Mouse (Mus musculus) midbrain, embryonic 16.5 days (tissue): ENCODE data around the gene Kcnma1. TPM values are rescaled to one million over a fixed set of nuclear protein-coding genes. Genes with fewer than 3 reads are reported as not detected.

ENCODE experiments used
- ATAC-seq: fragments of 200-750 bp; cut with Nextera tagmentation; 2 replicates; pipeline ENCODE4 v1.8.0; 2017; ENCODE audit warnings: moderate TSS enrichment
- H3K27ac ChIP-seq: fragments of 300-500 bp; sonication (generic); 2 replicates; pipeline ENCODE4 v1.5.1; 2014; ENCODE audit warnings: mild to moderate bottlenecking, low read length, mixed read lengths
- H3K27me3 ChIP-seq: fragments of 300-500 bp; sonication (generic); 2 replicates; pipeline ENCODE4 v1.6.1; 2014; ENCODE audit warnings: low read depth, low read length, mixed read lengths; ENCODE audit not compliant: control insufficient read depth, insufficient read depth
- H3K36me3 ChIP-seq: fragments of 300-500 bp; sonication (generic); 2 replicates; pipeline ENCODE4 v1.6.1; 2014; ENCODE audit warnings: mild to moderate bottlenecking, low read length, moderate library complexity, mixed read lengths; ENCODE audit not compliant: control insufficient read depth, insufficient read depth
- H3K4me1 ChIP-seq: fragments of 300-500 bp; sonication (generic); 2 replicates; pipeline ENCODE4 v1.6.1; 2014; ENCODE audit warnings: mild to moderate bottlenecking, low read length, mixed read lengths; ENCODE audit not compliant: control insufficient read depth, insufficient read depth
- H3K4me2 ChIP-seq: fragments of 300-500 bp; sonication (generic); 2 replicates; pipeline ENCODE4 v1.6.1; 2014; ENCODE audit warnings: mild to moderate bottlenecking, low read length, mixed read lengths
- H3K4me3 ChIP-seq: fragments of 300-500 bp; sonication (generic); 2 replicates; pipeline ENCODE4 v1.5.1; 2014; ENCODE audit warnings: low read depth, mild to moderate bottlenecking, low read length, moderate library complexity, mixed read lengths
- H3K9ac ChIP-seq: fragments of 300-500 bp; sonication (generic); 2 replicates; pipeline ENCODE4 v1.6.1; 2014; ENCODE audit warnings: low read depth, low read length, mixed read lengths
- H3K9me3 ChIP-seq: fragments of 300-500 bp; sonication (generic); replicated peaks from 2 replicates; pipeline ENCODE4 v1.6.1; 2014; ENCODE audit warnings: mild to moderate bottlenecking, low read length, mixed read lengths; ENCODE audit not compliant: control insufficient read depth, poor library complexity, severe bottlenecking
- WGBS: fragments of 180-500 bp; shearing (Covaris S2); extraction: QIAGEN DNeasy Blood & Tissue Kit; methylation state at CpG from one replicate; pipeline ENCODE4 v1.1.7; 2014; 5-methylcytosine and 5-hydroxymethylcytosine counted together
- polyA plus RNA-seq: library from polyadenylated mRNA; unstranded; fragments of >200 nt; fragmentation: Nextera tagmentation; extraction: Ambion mirVana; gene quantifications from 2 replicates; pipeline ENCODE4 v1.2.1, GENCODE M21; 2015

Kcnma1 gene
- polyA plus RNA-seq, 1 experiment from 2014 or later: 18.4 TPM

DNA sequence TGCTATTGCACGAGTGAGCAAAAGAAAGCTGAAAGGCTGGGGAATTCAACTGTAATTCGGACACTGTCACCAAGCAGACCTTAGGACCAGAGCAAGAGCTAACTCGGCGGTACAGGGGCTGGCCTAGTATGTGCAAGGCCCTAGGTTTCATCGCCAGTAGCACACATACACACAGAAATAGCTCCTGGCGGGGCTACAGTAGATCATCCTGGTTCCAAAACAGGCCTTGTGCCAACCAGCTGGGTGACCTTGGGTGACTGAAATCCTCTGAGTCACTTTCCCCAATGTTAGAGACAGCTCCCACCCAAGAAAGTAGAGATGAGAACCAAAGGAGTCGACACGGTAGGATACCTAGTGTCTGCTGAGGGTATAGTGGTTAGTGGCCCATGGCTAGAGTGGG, 72.2 kb downstream of the Kcnma1 start:
- WGBS: 93% methylated on average over 8 of the region's 8 CpGs
- no peaks in the 10 kb centered on the region for H3K36me3 ChIP-seq
- no peak overlapping the region for H3K9ac ChIP-seq
- H3K4me3 ChIP-seq: no peak overlapping the region
- H3K27ac ChIP-seq: no peak overlapping the region
- no peaks in the 10 kb centered on the region for H3K9me3 ChIP-seq
- no peaks in the 10 kb centered on the region for H3K27me3 ChIP-seq
- ATAC-seq: no peak
- H3K4me1 ChIP-seq: no peaks in the 10 kb centered on the region
- H3K4me2 ChIP-seq: no peak overlapping the region

DNA sequence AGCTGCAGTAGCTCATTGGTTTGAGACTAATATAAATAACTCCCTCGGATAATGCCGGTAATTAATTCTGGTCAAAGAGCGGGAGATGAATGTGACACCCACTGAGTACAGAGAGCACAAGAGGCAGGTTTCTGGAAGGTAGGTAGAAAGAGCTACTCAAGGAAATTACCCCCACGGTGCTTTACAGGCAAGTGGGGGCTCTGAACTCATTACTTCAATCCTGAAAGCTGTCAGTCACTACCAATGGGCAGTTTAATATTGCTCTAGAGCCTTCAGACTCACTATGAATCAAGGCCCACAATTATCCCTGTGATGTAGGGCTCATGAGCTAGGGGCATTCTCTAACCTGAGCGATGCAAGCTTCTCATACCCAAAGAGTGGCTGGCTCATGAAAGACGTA, 79.3 kb downstream of the Kcnma1 start:
- Histone ChIP-seq H3K4me3 (no peak overlapping the region), H3K27ac (no peak overlapping the region), H3K9ac (no peak overlapping the region), H3K36me3 (no peaks in the 10 kb centered on the region), H3K9me3 (no peaks in the 10 kb centered on the region), H3K27me3 (no peaks in the 10 kb centered on the region), H3K4me1 (no peaks in the 10 kb centered on the region), H3K4me2 (no peak overlapping the region)
- 61% methylated on average over 6 of the region's 6 CpGs for WGBS
- 0 out of 2 replicates have a peak, but pooled peaks have one; percentile 36 for ATAC-seq

DNA sequence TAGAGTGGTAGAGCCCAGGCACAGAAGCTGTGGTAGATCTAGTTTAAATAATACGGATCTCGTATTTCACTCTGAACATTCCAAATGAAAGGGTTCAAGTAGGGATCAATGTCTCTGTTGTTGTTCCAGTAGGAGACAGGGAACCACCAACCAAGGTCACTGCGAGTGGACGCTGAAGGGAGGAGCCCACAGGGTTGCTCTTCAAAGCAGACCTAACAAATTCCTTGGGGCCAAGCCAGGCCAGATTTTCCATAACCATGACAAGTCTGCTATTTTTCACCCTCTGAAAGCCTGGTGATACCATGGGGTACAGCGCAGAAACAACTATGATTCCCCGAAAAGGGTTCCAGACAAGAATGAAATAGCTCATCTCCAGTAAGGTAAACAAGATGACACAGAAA, 82.6 kb downstream of the Kcnma1 start:
- H3K27me3 ChIP-seq: no peaks in the 10 kb centered on the region
- 82% methylated on average over 6 of the region's 6 CpGs for whole genome bisulfite sequencing
- ATAC-seq: no peak

DNA sequence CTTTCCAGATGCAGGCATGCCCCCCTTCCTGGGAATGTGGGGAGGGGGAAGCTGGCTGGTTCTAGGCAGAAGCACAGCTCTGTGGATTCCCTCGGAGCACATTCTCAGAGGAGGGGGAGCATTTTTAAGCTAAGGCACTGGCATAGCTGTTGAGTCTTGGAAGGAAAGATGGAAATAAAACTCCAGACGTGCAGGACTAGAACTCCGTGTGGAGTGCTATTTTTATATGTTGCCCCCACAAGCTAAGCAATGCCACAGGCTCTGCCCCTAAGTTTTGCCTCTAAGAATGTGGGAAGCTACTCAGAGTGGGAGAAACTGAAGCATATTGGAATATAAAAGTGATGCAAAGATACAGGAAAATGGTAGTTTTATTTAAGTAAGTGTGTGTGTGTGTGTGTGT, 85.1 kb downstream of the Kcnma1 start:
- H3K9ac ChIP-seq: no peak overlapping the region
- H3K4me1 ChIP-seq: no peaks in the 10 kb centered on the region
- no peak overlapping the region for H3K4me3 ChIP-seq
- H3K9me3 ChIP-seq: no peaks in the 10 kb centered on the region
- 89% methylated on average over 3 of the region's 3 CpGs for WGBS
- no peak for ATAC-seq
- H3K4me2 ChIP-seq: no peak overlapping the region
- H3K27me3 ChIP-seq: no peaks in the 10 kb centered on the region
- H3K27ac ChIP-seq: no peak overlapping the region
- H3K36me3 ChIP-seq: no peaks in the 10 kb centered on the region

More for the DNA sequence above, 82.6 kb downstream of the Kcnma1 start:
- Histone ChIP-seq H3K9me3 (no peaks in the 10 kb centered on the region), H3K36me3 (no peaks in the 10 kb centered on the region), H3K4me3 (no peak overlapping the region), H3K9ac (no peak overlapping the region), H3K27ac (no peak overlapping the region), H3K4me2 (no peak overlapping the region), H3K4me1 (no peaks in the 10 kb centered on the region)

GRCm38 (mm10) chr14:23923356-23923755, 90.9 kb downstream of the Kcnma1 start:
- Histone ChIP-seq H3K9ac (no peak overlapping the region), H3K4me3 (no peak overlapping the region), H3K36me3 (no peaks in the 10 kb centered on the region), H3K27ac (no peak overlapping the region), H3K4me1 (no peaks in the 10 kb centered on the region; the same call in 1 of the 2 replicates), H3K9me3 (no peaks in the 10 kb centered on the region), H3K4me2 (no peak overlapping the region), H3K27me3 (no peaks in the 10 kb centered on the region)
- ATAC-seq: no peak
- WGBS: 83% methylated on average over 2 of the region's 2 CpGs

DNA sequence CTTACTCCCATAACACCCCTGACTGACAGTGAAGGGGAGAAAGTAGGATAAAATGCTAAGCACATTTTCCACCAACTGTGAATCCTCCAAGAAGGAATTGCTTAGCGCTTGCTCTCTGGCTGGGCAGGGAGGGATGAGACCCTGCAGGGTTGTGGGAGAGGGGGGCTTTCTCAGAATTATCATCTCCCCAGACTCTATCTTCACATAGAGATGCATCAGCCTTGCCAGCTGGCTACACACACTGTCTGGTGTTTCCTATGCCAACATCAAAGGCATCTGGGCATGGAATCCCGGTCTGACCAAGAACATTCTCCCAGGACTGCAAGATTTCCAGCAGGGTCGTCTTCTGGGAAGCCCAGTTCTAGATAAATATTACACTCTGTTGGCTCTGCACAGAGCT, 91.5 kb downstream of the Kcnma1 start:
- H3K4me2 ChIP-seq: no peak overlapping the region
- peak; percentile 60; the same call in 1 of the 2 replicates for ATAC-seq
- peak overlapping the region; percentile 61 for H3K27ac ChIP-seq

GRCm38 (mm10) chr14:23911108-23911629, 103.1 kb downstream of the Kcnma1 start:
- H3K9ac ChIP-seq: no peak overlapping the region
- no peaks in the 10 kb centered on the region for H3K9me3 ChIP-seq
- H3K36me3 ChIP-seq: no peaks in the 10 kb centered on the region
- 74% methylated on average over 1 of the region's 1 CpGs for whole genome bisulfite sequencing
- H3K4me1 ChIP-seq: no peaks in the 10 kb centered on the region; the same call in 1 of the 2 replicates
- H3K4me2 ChIP-seq: no peak overlapping the region
- no peak for ATAC-seq
- no peak overlapping the region for H3K4me3 ChIP-seq
- no peaks in the 10 kb centered on the region for H3K27me3 ChIP-seq
- H3K27ac ChIP-seq: no peak overlapping the region

More for the DNA sequence above, 91.5 kb downstream of the Kcnma1 start:
- 62% methylated on average over 3 of the region's 3 CpGs for WGBS
- Histone ChIP-seq H3K36me3 (no peaks in the 10 kb centered on the region), H3K9me3 (no peaks in the 10 kb centered on the region), H3K4me3 (no peak overlapping the region), H3K27me3 (no peaks in the 10 kb centered on the region), H3K9ac (no peak overlapping the region), H3K4me1 (no peaks in the 10 kb centered on the region; the same call in 1 of the 2 replicates)

DNA sequence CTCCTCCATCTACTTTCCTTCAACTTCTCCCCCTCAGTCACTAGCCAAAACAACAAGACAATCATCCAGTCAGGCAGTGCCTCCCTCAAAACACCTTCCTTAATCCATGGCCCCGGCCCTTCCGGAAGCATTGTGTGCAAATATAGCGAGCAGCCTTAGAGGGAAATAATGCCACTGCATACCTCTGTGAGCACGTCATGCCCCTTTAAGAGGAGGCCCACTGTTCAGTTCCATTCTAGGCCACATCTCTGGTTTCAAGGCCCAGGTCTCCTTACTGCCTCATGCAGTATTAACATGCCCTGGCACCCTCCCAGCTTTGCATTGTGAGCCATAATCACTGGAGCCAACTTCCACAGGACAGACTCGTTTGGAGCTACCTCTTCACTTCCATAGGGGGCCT, 105.7 kb downstream of the Kcnma1 start:
- Histone ChIP-seq H3K9ac (no peak overlapping the region), H3K4me1 (0 out of 2 replicates have a peak, but pooled peaks cover 4% of the 10 kb centered on the region), H3K27me3 (no peaks in the 10 kb centered on the region), H3K36me3 (no peaks in the 10 kb centered on the region), H3K4me2 (no peak overlapping the region), H3K27ac (no peak overlapping the region), H3K4me3 (no peak overlapping the region), H3K9me3 (no peaks in the 10 kb centered on the region)
- 76% methylated on average over 5 of the region's 5 CpGs for whole genome bisulfite sequencing
- ATAC-seq: no peak

DNA sequence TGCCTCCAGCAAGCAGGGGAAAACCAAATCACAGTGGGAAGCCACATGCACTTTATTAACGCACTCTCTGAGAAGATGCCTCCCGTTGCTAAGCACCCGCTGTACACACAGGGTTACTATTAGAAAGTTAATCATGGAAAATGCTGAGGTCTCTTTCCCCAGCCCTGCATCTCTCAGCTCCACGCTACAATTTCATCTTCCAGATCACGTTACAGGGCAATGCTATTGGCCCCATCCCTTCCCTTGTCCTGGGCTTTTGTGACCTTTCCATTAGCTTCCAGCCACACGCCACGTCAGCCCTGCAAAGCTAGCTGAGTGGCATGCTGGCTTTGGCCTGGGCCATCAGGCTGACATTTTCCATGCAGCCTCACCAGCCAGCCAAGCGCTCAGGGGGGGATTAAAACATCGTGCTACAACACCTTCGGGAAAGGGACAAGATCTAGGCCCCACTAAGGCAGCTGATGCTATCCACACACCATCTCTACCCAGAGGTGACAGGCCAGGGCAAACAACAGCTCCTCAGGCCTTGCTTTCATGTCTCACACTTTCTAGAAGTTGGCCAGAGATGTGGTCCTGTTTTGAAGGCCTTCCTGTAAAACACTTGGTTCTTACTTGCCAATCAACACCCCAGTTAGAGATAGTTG, 111.5 kb downstream of the Kcnma1 start:
- Histone ChIP-seq H3K27me3 (no peaks in the 10 kb centered on the region), H3K36me3 (no peaks in the 10 kb centered on the region), H3K4me3 (no peak overlapping the region), H3K9ac (no peak overlapping the region), H3K9me3 (no peaks in the 10 kb centered on the region), H3K4me1 (peaks cover 15% of the 10 kb centered on the region), H3K4me2 (no peak overlapping the region), H3K27ac (peak overlapping the region; percentile 51)
- ATAC-seq: peak; percentile 77
- 16% methylated on average over 10 of the region's 10 CpGs for WGBS
